Mouse (Mus musculus) MEL (cell line): ENCODE measurements at regions not wholly inside any gene's neighbourhood (a gene's known extent, or its start where the extent isn't known, plus 50 kb on each side); places are given as distances from the start of the nearest gene placed in this dataset.

Experiments used
- CTCF ChIP-seq, 3 experiments: IDR thresholded peaks in 2 of 3; conservative IDR thresholded peaks in 1 of 3; 2 replicates each; pipeline ENCODE4 v1.5.1; 2011 to 2012; ENCODE audit warnings: low read length in 3 of 3, low read depth in 2 of 3, mild to moderate bottlenecking in 2 of 3, improper control_type of control experiment in 1 of 3, inconsistent platforms in 1 of 3, mixed read lengths in 1 of 3, moderate library complexity in 1 of 3; ENCODE audit not compliant: control insufficient read depth in 1 of 3, insufficient read depth in 1 of 3, poor library complexity in 1 of 3, severe bottlenecking in 1 of 3
- ETS1 ChIP-seq: IDR thresholded peaks from 2 replicates; pipeline ENCODE4 v1.6.1; 2012; ENCODE audit warnings: low read depth, mild to moderate bottlenecking, inconsistent platforms, low read length, improper control_type of control experiment, moderate library complexity
- GABPA ChIP-seq: IDR thresholded peaks from 2 replicates; pipeline ENCODE4 v1.6.1; 2012; ENCODE audit warnings: low read depth, mild to moderate bottlenecking, inconsistent platforms, low read length, improper control_type of control experiment, moderate library complexity
- GATA1 ChIP-seq: IDR thresholded peaks from 2 replicates; pipeline ENCODE4 v1.6.1; 2011; ENCODE audit warnings: low read depth, low read length, improper control_type of control experiment
- MEF2A ChIP-seq: IDR thresholded peaks from 2 replicates; pipeline ENCODE4 v1.6.1; 2014; ENCODE audit warnings: low read depth, mild to moderate bottlenecking, inconsistent platforms, low read length, improper control_type of control experiment; ENCODE audit not compliant: poor library complexity, insufficient replicate concordance, severe bottlenecking; ENCODE audit errors: extremely low read depth
- TAL1 ChIP-seq: IDR thresholded peaks from 2 replicates; pipeline ENCODE4 v1.6.1; 2012; ENCODE audit warnings: mild to moderate bottlenecking, inconsistent platforms, low read length, moderate library complexity, mixed read lengths
- ZNF384 ChIP-seq: IDR thresholded peaks from 2 replicates; pipeline ENCODE4 v1.6.1; 2012; ENCODE audit warnings: low read depth, mild to moderate bottlenecking, inconsistent platforms, low read length, improper control_type of control experiment

- TF ChIP-seq CTCF (IDR thresholded peaks at IDR 0.05 in 2 of 3, conservative IDR thresholded peaks at IDR 0.05 in 1 of 3; ENCODE audit: control insufficient read depth in 1 of 3, insufficient read depth in 1 of 3, low read depth in 2 of 3, low read length in 3 of 3, poor library complexity in 1 of 3, severe bottlenecking in 1 of 3) = no peak
- no peak for TF ChIP-seq GABPA
- no peak for TF ChIP-seq TAL1
- no peak for TF ChIP-seq ZNF384
- TF ChIP-seq MEF2A = no peak
- no peak for TF ChIP-seq ETS1
- no peak for TF ChIP-seq GATA1
These were observed 366.8 kb upstream of the Adgrl2 start for GRCm38 (mm10) chr3:149357121-149357520.
